Mouse (Mus musculus) brain, embryonic 14.5 days (tissue): ENCODE data around the gene Tnxb.

Experiments used
- CTCF ChIP-seq: fragments of 200-500 bp; IDR thresholded peaks from 2 replicates; pipeline ENCODE4 v1.5.1; 2012; ENCODE audit warnings: inconsistent platforms, mild to moderate bottlenecking, moderate library complexity, borderline replicate concordance; ENCODE audit not compliant: insufficient read depth, insufficient read length; ENCODE audit errors: extremely low read depth
- POLR2A ChIP-seq: fragments of 200-500 bp; IDR thresholded peaks from 2 replicates; pipeline ENCODE4 v1.6.1; 2012; ENCODE audit warnings: mild to moderate bottlenecking, inconsistent platforms, borderline replicate concordance; ENCODE audit not compliant: poor library complexity, insufficient read depth, insufficient read length, severe bottlenecking; ENCODE audit errors: extremely low read depth

- TF ChIP-seq CTCF (no peak; the same call in 1 of the 2 replicates), POLR2A (no peak)
Measured at GRCm38 (mm10) chr17:34671151-34672066, 1.1 kb downstream of the Tnxb start.
